Mouse (Mus musculus) forebrain, postnatal 0 days (tissue): Measurements from ENCODE around the gene Mrm3. TPM values are rescaled to one million over a fixed set of nuclear protein-coding genes. Genes with fewer than 3 reads are reported as not detected.

ENCODE experiments used
- ATAC-seq: fragments of 200-750 bp; cut with Nextera tagmentation; 2 replicates; pipeline ENCODE4 v1.8.0; 2017; ENCODE audit warnings: mild to moderate bottlenecking, moderate library complexity
- DNase-seq: peaks from one replicate; pipeline ENCODE4 v3.0.0-alpha.2; 2015
- H3K27ac ChIP-seq: fragments of 300-500 bp; sonication (generic); 2 replicates; pipeline ENCODE4 v1.5.1; 2014; ENCODE audit warnings: low read depth, mild to moderate bottlenecking, antibody characterized with exemption, low read length, moderate library complexity, mixed read lengths
- H3K27me3 ChIP-seq: fragments of 300-500 bp; sonication (generic); 2 replicates; pipeline ENCODE4 v1.6.1; 2014; ENCODE audit warnings: mild to moderate bottlenecking, low read length, mixed read lengths; ENCODE audit not compliant: insufficient read depth
- H3K36me3 ChIP-seq: fragments of 300-500 bp; sonication (generic); 2 replicates; pipeline ENCODE4 v1.6.1; 2014; ENCODE audit warnings: mild to moderate bottlenecking, moderate library complexity; ENCODE audit not compliant: insufficient read depth
- H3K4me1 ChIP-seq: fragments of 300-500 bp; sonication (generic); 2 replicates; pipeline ENCODE4 v1.6.1; 2014; ENCODE audit warnings: antibody characterized with exemption; ENCODE audit not compliant: insufficient read depth
- H3K4me2 ChIP-seq: fragments of 300-500 bp; sonication (generic); 2 replicates; pipeline ENCODE4 v1.6.1; 2014; ENCODE audit warnings: low read depth, mild to moderate bottlenecking, moderate library complexity
- H3K4me3 ChIP-seq: fragments of 300-500 bp; sonication (generic); 2 replicates; pipeline ENCODE4 v1.5.1; 2014; ENCODE audit warnings: low read depth, low read length, mixed read lengths
- H3K9ac ChIP-seq: fragments of 300-500 bp; sonication (generic); 2 replicates; pipeline ENCODE4 v1.6.1; 2014; ENCODE audit warnings: mild to moderate bottlenecking
- H3K9me3 ChIP-seq: fragments of 300-500 bp; sonication (generic); 2 replicates; pipeline ENCODE4 v1.6.1; 2016; ENCODE audit warnings: low read length
- CTCF ChIP-seq: sonication (generic); IDR thresholded peaks from 2 replicates; pipeline ENCODE4 v1.5.1; 2016; ENCODE audit warnings: antibody characterized with exemption, control low read depth, low read depth
- WGBS: fragments of 180-500 bp; shearing (Covaris S2); extraction: QIAGEN DNeasy Blood & Tissue Kit; methylation state at CpG from one replicate; pipeline ENCODE4 v1.1.7; 2014; 5-methylcytosine and 5-hydroxymethylcytosine counted together
- polyA plus RNA-seq: library from polyadenylated mRNA; unstranded; fragments of >200 nt; fragmentation: Nextera tagmentation; extraction: Ambion mirVana; gene quantifications from 2 replicates; pipeline ENCODE4 v1.2.1, GENCODE M21; 2015
- total RNA-seq: library from RNA; depleted of rRNA; stranded (reverse); fragments of >200 nt; gene quantifications from 2 replicates; pipeline ENCODE4 v1.2.3, GENCODE M21; 2014; rRNA removed

The Mrm3 gene
- total RNA-seq (15.1 and 18.2 TPM in 2 replicates), polyA plus RNA-seq (20.8 and 22.2 TPM in 2 replicates)

- WGBS = 1% methylated on average over 61 of the region's 61 CpGs
These were observed at the start of gene Mrm3, which contains the start of gene Glod4 for GRCm38 (mm10) chr11:76242901-76243810. Gene Mrm3 (plus strand): TSS chr11:76243715. Gene Glod4 (minus strand): TSS chr11:76243725.

GRCm38 (mm10) chr11:76196275-76196976 is 47.1 kb upstream of the Mrm3 start:
- no peak for TF ChIP-seq CTCF

More at GRCm38 (mm10) chr11:76242901-76243810, at the start of gene Mrm3, which contains the start of gene Glod4:
- H3K9me3 ChIP-seq = no peaks in the 10 kb centered on the region
- DNase-seq = peak; percentile 97
- H3K9ac ChIP-seq = peak within 1 kb of the TSS; percentile 74
- H3K4me2 ChIP-seq = peak within 1 kb of the TSS; percentile 76
- peak; percentile 96 for ATAC-seq
- H3K27me3 ChIP-seq = no peaks in the 10 kb centered on the region
- H3K4me1 ChIP-seq = peaks cover 6% of the 10 kb centered on the region; the same call in 1 of the 2 replicates
- peak within 1 kb of the TSS; percentile 83 for H3K4me3 ChIP-seq
- peak within 1 kb of the TSS; percentile 82 for H3K27ac ChIP-seq
- peaks cover 9% of the 10 kb centered on the region for H3K36me3 ChIP-seq
- no peak for TF ChIP-seq CTCF

GRCm38 (mm10) chr11:76196977-76197469 is 46.5 kb upstream of the Mrm3 start:
- no peaks in the 10 kb centered on the region for H3K36me3 ChIP-seq
- no peaks in the 10 kb centered on the region for H3K9me3 ChIP-seq
- no peak overlapping the region for H3K4me3 ChIP-seq
- DNase-seq (no peak), ATAC-seq (no peak)
- TF ChIP-seq CTCF = no peak
- no peaks in the 10 kb centered on the region for H3K4me1 ChIP-seq
- 47% methylated on average over 8 of the region's 8 CpGs for WGBS
- no peak overlapping the region for H3K27ac ChIP-seq
- no peak overlapping the region for H3K4me2 ChIP-seq
- H3K27me3 ChIP-seq = no peaks in the 10 kb centered on the region
- no peak overlapping the region for H3K9ac ChIP-seq

More at GRCm38 (mm10) chr11:76196275-76196976, 47.1 kb upstream of the Mrm3 start:
- H3K27me3 ChIP-seq = no peaks in the 10 kb centered on the region
- H3K4me3 ChIP-seq = no peak overlapping the region
- 61% methylated on average over 8 of the region's 8 CpGs for WGBS
- no peak overlapping the region for H3K27ac ChIP-seq
- no peaks in the 10 kb centered on the region for H3K36me3 ChIP-seq
- ATAC-seq (no peak), DNase-seq (no peak)
- H3K9me3 ChIP-seq = no peaks in the 10 kb centered on the region
- H3K4me1 ChIP-seq = no peaks in the 10 kb centered on the region
- no peak overlapping the region for H3K4me2 ChIP-seq
- no peak overlapping the region for H3K9ac ChIP-seq

DNA sequence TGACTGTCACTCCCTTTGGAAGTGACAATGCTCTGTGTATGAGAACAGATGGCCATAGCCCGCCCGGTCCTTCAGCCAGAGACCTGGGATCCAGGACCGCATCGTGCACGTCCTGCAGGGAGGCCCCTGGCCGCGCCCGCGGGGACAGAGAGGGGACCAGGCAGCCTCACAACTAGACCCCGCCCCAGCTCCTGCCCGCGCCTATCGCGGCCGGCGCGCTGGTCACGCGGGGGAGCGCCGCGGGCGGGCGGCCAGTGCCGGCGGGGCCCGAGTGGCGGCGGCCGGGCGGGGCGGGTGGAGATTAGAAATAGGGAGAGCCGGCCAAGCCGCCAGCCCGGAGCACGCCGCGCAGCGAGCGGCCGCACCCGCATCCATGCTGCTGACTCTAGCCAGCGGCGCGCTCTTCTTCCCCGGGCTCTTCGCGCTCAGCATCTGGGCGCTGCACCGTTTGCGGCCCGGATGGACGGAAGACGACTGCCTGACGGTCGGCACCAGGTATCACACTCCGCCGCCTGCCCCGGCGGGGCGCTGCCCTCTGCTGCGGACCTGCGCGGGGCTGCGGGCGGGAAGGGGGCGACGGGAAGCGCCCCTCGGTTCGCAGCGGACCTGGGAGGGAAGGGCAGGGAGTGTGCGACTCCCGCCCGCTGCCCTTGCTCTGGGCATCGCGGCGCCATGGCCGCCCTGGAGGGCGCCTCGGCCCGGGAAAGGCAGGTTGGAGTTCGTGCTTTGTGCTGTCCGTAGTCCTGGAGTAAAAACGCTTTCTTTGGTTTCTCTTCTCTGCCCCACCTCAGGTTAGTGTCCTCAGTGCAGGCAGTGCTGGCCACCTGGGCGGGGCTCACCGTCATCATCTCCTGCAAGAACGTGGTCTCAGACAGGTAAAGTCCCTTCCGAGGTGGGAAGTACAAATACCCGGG is 41.5 kb upstream of the Mrm3 start:
- Histone ChIP-seq H3K4me2 (peak overlapping the region; percentile 87), H3K9ac (peak overlapping the region; percentile 90), H3K27ac (peak overlapping the region; percentile 80), H3K4me3 (peak overlapping the region; percentile 90), H3K9me3 (no peaks in the 10 kb centered on the region), H3K27me3 (no peaks in the 10 kb centered on the region), H3K4me1 (no peaks in the 10 kb centered on the region), H3K36me3 (peaks cover 26% of the 10 kb centered on the region)
- DNase-seq = peak; percentile 85
- WGBS = under 1% methylated on average over 73 of the region's 90 CpGs
- peak; percentile 45 for TF ChIP-seq CTCF
- peak; percentile 99 for ATAC-seq

DNA sequence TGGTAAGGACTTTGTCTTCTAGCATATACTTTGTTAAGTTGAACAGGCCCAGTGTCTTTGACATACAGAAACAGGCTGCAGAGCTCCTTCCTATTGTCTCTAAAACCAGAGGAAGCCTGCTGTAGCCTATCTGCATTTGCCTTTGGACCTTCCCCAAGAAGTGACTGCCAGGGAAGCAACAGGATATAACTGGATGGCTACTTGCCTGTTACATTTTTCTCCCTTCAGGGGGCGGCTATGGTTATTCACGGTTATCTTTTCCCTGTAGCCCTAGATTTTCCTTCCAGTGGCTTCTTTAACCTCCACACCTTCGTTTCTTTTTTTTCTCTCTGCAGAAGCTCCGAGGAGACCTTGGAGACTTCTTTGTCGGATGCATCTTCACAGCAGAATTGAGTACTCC is 36.7 kb upstream of the Mrm3 start:
- ATAC-seq = no peak
- H3K9me3 ChIP-seq = no peaks in the 10 kb centered on the region
- H3K27ac ChIP-seq = no peak overlapping the region
- H3K4me3 ChIP-seq = no peak overlapping the region
- no peaks in the 10 kb centered on the region for H3K4me1 ChIP-seq
- no peaks in the 10 kb centered on the region for H3K27me3 ChIP-seq
- DNase-seq = no peak
- H3K9ac ChIP-seq = no peak overlapping the region
- H3K36me3 ChIP-seq = peaks cover 59% of the 10 kb centered on the region
- no peak overlapping the region for H3K4me2 ChIP-seq
- no peak for TF ChIP-seq CTCF
- WGBS = 88% methylated on average over 5 of the region's 5 CpGs
